Mouse (Mus musculus): ENCODE measurements around the gene Timp4. TPM values are rescaled to one million over a fixed set of nuclear protein-coding genes. Genes with fewer than 3 reads are reported as not detected.
A peak's percentile ranks its signal among the peaks of the same experiment; 100 is the strongest.

Gene Timp4
- total RNA-seq (2021) = 10 to 100 TPM; 27.9 to 29.4 TPM
- long read RNA-seq, experiment 1, full-length matches to known transcripts = 58 of 71 reads
- long read RNA-seq, experiment 1, partial matches to known transcripts = 0 of 71 reads
- long read RNA-seq, experiment 1, other reads (novel, unspliced or antisense) = 13 of 71 reads
- long read RNA-seq, experiment 2, full-length matches to known transcripts = 11 of 14 reads
- long read RNA-seq, experiment 2, partial matches to known transcripts = 0 of 14 reads
- long read RNA-seq, experiment 2, other reads (novel, unspliced or antisense) = 3 of 14 reads

DNA sequence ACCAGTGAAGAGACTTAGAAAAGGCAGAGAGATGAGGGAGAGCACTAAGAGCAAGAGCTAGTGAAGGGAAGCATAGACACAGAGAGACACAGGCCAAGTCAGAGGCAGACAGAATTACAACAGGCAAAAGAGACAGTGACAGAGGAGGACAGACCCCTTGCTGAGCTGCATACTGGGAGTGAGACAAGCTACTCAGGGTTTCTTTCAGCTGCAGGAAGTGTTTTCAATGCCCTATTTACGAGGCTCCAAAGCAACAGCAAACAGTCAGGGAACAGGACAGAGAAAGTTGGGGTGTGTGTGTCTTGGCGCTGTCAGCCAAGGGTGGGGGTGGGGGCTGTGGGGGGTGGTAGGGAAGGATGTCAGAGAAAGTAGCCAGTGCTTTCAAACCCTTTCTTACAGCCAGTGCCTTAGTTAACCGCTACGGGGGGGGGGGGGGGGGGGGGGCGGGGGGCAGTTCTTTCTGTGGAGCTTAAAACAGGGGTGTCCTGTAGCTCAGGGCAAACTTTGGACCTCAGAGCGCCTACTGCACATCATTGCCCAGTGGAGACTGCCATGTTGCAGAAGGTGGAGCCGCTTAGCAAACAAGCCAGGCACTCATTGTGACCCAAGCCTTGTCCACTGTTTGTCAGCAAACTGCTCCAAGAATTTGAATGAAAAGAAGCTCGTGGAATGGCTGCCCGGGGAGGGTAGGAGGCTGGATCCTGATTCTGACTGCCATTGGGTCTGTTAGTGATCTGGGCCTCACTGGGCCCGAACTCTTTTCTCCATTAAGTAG is at the start of gene Timp4:
Timp4 (minus strand) TSS at position 107 of the 775 bp plus-strand sequence.
- intact Hi-C loops (cut with DNase I) = no loop called here
- DNase-seq = no peak

DNA sequence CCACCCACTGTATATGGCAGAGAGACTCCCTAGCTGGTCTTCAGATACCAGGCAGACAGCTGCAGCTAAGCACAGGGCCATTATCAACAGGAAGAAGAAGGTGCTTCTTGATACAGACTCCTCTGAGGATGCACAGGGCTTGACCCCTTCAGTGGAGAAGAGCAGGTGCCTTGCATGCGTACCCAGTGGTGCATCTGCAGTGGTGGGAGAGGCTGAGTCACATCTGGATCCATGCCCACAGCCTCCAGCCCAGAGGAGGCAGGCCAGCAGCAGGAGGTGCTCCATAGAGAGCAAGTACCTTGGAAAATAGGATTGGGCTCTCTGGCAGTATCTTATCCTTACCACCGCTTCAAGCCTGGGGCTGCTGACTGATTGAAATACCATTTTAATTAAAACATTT is 41.9 kb upstream of the Timp4 start:
- no peak for DNase-seq
- intact Hi-C loops (cut with DNase I) = no loop called here

DNA sequence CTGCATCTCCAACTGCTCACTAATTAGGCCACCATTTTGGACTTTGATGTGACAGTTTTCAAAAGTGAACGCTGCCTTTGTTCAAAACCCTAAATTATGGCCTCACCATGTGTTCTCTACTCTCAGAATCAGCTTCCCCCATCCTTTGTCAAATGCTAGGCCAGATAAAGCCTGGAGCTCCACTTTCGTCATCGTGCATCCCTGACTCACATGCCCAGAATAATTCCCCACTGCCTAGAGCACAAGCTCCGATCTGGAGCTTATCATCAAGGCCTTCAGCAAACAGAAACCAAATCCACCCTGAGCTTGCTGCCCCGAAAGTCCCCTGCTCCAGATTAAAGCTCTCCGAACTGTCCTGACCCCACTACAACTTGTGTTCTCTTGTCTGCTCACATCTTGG is 40.6 kb upstream of the Timp4 start:
- intact Hi-C loops (cut with DNase I) = no loop called here
- no peak for DNase-seq

DNA sequence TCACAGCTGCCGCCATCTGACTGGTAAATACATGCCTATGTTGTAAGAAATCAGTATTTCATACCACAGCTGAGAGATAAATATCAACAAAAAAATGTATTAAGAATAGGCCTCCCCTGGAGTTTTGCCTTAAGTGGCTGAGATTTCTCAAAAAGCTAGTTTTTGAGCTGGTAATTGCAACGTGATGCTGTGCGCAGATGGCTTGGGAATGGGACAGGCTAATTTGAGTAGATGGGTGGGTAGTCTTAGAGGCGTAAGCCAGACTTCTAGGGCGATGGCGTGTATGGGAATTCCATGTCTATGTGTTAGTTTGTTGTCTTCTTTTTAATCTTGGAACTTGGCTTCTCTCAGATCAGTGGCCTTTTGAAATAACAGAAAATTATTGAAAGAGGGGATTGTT is 39.8 kb upstream of the Timp4 start:
- intact Hi-C loops (cut with DNase I) = no loop called here
- no peak for DNase-seq

DNA sequence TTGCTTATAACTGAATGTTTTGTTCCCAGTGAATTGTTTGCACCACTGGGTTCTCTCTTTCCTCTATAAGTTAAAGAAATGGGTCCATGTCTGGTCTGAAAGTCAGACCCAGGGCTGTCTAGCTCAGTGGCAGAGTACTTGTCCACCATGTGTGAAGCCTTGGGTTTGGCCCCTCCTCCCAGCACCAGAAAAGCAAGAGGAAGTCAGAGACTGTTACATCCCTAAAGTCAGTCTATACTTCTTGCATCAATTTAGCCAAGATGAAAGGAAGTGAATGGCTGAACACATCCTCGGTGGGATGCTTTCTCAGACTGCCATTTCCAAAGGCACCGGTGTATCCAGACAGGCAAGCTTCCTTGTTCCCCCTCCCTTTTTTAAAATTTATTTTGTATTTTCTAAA is 39.1 kb upstream of the Timp4 start:
- intact Hi-C loops (cut with DNase I) = no loop called here

DNA sequence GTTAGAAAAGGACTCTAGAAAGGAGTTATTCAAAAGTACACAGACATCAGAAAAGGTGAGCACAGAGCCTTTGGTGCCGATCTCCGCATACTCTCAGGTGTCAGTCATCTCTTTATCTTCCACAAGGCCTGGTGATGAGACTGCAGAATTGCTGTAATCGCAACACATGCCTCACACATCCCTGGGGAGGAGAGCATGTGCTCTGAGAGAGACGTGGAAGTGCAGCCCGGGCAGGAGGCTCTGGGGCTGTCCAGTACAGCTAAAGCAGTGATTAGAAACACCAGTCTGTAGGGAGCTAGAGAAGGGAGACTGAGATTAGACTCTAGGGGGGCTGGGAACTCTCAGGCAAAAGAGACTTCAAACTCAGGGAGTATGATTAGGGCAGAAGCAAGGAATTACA is 38.6 kb upstream of the Timp4 start:
- intact Hi-C loops (cut with DNase I) = no loop called here
- DNase-seq = no peak

More for the DNA sequence above, 39.1 kb upstream of the Timp4 start:
- DNase-seq = no peak

DNA sequence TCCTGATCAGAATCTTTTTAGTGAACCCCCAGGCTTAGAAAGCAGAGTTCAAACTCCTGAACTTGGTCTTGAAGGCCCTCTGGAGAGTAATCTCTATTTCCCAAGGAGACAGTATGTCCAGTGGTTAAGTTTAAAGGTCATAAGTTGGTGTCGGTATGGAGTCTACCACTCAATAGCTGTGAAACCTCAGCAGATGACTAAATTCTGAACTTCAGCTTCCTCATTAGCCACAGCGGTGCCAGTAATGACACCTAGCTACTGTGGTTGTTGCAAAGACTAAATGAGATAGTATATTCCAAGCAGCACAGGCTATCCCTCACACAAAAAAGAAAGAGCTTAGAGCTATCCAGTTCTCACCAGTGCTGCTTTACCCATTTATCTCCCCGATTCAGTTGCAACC is 36.2 kb upstream of the Timp4 start:
- intact Hi-C loops (cut with DNase I) = no loop called here
- DNase-seq = no peak

DNA sequence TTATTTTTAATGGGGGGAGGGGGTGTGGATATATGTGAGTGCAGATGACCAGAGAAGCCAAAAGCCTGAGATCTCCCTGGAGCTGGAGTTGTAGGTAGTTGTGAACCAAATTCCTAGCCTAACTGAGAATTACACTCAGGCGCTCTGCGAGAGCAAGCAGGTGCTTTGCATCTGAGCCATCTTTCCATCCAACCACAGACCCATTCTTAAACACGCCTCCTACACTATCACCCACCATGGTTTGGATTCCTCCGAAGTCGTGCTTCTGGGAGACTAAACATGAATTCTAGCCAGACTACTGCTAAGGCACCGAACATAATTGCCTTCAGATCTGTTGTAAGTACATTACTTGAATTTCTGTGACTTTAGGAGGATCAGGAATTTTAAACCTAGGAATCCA is 34.4 kb upstream of the Timp4 start:
- intact Hi-C loops (cut with DNase I) = no loop called here
- no peak for DNase-seq

DNA sequence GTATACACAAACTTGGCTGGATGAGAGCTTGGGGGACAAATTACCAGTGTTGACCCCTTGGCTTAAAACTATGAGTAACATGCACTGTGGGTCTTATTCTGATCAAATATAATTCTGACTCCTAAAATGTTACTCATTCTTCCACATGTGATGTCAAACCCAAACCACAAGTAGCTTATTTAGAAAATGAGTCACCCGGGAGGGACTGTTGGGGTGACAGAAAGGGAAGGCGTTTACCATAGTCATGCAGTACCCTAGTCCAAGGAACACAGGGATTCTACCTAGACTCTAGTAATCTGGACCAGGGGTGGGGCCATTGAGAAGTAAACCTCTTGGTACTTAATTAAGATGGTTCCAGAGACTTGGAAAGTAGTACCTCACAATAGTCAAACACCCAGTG is 32.1 kb upstream of the Timp4 start:
- intact Hi-C loops (cut with DNase I) = no loop called here

DNA sequence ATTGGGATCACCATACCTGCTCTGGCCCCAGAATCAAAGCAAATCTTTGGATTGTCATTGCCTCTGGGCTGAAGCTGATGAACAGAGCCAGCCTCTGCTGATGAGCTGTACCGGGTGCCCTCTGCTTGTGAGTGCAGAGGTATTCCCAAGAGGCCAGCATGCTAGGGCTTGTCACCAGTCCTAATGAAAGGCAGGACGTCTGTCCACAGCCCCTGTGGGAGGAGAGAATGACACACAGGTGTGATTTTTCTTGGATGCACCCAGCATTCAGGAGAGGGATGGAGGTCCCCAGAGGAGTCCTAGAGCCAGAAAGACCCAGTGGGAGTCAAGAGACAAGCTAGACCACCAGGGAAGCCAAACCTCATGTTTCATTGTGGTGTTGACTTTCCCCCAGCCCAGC is 27.6 kb upstream of the Timp4 start:
- intact Hi-C loops (cut with DNase I) = no loop called here
- no peak for DNase-seq

More for the DNA sequence above, 32.1 kb upstream of the Timp4 start:
- DNase-seq = no peak

DNA sequence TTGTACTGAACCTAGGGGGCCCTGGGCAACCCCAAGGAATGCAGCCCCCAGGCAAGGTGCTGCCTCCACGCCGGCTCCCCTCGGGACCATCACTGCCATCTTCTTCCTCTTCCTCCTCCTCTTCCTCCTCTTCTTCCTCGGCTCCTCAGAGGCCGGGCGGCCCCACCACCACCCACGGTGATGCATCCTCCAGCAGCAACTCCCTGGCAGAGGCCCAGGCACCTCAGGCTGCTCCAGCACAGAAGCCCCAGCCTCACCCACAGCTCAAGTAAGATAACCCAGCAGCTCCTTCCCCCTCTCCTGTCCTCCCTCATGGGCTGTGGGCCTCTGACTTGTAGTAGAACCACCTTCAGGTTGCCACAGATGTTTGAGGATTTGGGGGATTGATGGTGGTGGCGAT is 26.1 kb upstream of the Timp4 start:
- intact Hi-C loops (cut with DNase I) = no loop called here
- DNase-seq = no peak

DNA sequence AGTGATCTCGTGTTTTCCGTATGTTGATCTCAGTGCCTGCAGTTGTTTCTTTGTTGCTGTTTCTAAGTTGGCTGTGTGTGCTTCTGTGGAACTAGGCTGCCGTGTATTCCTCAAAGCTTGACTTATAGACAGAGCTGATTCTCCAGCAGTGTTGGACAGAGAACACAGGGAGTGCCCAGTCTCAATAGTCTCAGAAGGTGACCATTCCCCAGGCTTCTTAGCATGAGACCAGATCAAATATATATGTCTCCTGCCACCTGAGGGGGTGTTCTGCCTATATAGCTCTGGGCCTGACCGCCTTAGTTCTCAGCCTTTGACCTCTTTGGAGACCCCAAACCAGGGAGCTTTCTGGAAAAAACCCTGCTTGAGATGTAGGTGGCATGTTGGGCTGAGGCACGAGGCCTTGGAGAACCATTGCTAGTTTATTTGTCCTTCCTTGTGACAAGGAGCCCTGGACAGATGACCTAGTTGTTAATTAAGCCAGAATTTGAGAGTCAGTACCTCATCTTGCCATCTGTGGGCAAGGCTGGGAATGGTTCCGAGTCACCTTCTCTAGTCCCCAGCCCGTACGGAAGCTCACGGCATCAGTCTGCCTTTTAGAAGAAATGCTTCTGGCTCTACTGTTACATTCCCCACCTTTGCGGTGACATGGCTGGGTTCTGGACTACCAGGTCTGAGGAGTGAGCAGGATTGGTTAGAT is 23.3 kb upstream of the Timp4 start:
- DNase-seq = no peak
- intact Hi-C loops (cut with DNase I) = no loop called here

DNA sequence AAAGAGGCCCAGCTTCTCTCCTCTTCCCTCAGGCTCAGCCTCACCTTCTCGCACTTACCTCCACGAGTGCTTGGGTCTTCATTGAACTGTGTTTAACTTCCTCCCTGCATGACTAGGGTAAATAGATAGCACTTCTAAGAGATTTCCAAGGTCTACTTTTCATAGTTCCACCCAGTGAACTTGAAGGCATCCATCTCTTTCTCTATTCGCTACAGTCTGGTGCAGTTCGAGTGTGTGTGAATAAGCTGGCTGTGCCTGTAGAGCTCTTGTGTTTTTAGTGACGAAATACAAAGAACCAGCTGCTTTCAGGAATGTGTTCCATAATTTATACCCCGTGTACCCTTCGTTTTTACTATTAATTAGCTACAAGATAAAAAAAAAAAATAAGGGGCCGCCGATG is 22.7 kb upstream of the Timp4 start:
- intact Hi-C loops (cut with DNase I) = no loop called here
- DNase-seq = no peak

DNA sequence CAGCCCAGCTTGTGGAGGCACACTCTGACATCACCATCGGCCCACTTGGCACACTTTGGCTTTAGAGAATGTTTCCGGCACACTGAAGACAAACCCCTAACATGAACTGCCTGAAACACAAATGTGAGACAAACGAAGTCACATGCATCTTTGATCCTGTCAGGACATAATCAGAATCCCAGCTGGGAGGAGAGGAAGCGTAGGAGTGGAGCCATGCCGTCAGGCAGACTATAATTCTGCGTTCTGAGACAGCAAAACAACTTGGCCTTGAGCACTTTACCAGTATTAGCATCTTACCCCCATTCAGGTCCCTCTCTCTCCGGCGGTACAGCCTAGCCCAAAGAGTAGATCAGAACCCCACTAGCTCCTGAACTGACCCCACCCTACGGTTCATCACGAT is 21.3 kb upstream of the Timp4 start:
- peak; percentile 28 to 48 for DNase-seq
- intact Hi-C loops (cut with DNase I) = no loop called here

DNA sequence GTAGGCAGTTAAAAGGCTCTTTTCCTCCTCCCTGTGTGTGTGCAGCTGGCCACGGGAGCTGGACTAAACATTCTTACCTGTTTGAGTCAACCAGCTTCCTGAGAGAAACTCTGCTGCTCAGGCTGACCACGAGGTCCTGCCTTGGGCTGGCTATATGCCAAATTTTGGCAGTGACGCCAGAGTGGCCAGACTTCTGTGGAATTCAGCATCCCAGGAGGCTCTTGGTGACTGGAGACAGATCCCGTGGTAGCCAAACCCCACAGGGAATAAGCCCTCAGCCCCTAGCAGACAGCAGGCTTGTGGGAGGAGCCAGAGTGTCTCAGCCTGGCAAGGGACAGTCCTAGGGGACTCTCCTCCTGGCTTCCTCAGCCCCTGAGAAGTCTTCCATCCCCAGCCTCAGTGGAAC is 19.9 kb upstream of the Timp4 start:
- peak; percentile 64 to 67 for DNase-seq
- intact Hi-C loops (cut with DNase I) = loop anchor here (2.0 kb wide), 2 partner anchors 75 to 89 kb away; partner anchors contain the start of gene Pparg

DNA sequence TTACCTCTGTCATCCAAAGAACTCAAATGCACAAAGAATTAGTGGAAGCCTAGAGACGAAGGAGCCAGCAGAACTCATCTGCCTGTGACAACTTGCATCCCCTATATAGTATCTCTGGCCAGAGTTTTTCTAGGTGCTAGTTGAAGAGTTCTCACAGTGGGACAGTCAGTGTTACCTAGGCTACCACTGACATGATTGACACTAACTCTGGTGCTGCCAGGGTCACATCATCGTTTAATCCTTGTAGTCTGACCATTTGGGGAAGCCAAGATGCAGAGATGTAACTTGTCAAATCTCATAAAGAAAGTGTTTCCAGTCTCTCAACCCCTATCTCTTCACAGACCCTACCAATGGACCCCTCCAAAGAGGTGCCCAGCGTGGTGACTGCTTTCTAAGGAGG is 19.3 kb upstream of the Timp4 start:
- intact Hi-C loops (cut with DNase I) = loop anchor here (2.0 kb wide), 2 partner anchors 75 to 89 kb away; partner anchors contain the start of gene Pparg

DNA sequence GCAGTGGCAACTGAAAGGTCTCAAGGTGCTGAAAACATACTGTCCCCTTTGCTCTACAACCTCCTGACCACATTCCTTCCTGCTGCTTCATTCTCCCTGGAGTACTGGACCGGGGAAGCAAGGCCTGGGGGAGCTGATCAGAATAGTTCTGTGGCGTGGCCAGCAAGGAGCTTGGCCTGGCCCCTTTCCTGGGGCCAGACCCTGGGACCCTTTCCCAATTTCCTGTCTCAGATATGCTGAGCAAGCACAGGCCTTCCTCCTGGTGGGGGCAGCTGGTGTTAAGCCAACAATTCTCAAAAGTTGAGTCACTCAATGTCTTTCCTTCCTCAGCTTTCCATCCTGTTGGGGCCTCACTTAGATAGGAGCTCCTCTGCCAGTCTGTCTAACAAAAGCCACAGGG is 18.1 kb upstream of the Timp4 start:
- intact Hi-C loops (cut with DNase I) = loop anchor here (2.0 kb wide), 2 partner anchors 77 to 91 kb away; partner anchors contain the start of gene Pparg
- DNase-seq = peak; percentile 30 to 44

More for the DNA sequence above, 19.3 kb upstream of the Timp4 start:
- no peak for DNase-seq

DNA sequence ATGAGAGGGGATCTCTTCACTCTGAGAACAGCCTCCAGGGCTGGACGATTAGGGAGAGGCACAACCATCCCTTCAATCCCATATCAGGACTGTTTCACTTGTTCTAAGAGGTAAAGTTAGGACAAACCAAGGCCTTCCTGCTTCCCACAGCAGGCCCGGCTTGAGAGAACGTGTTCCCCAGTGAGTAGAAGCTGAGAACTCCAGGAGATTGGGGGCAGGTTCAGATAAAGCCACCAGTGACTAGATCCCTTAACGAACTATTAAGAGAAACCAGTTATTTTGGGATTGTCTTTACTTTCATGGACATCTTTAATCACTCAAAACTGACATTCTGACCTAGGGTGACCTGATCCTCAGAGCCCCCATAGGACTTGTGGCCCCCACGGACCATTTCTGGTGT is 17.6 kb upstream of the Timp4 start:
- intact Hi-C loops (cut with DNase I) = loop anchor here (5.0 to 10.0 kb wide), 2 partner anchors 225 to 342 kb away; no protein-coding TSS in a partner anchor
- no peak for DNase-seq

DNA sequence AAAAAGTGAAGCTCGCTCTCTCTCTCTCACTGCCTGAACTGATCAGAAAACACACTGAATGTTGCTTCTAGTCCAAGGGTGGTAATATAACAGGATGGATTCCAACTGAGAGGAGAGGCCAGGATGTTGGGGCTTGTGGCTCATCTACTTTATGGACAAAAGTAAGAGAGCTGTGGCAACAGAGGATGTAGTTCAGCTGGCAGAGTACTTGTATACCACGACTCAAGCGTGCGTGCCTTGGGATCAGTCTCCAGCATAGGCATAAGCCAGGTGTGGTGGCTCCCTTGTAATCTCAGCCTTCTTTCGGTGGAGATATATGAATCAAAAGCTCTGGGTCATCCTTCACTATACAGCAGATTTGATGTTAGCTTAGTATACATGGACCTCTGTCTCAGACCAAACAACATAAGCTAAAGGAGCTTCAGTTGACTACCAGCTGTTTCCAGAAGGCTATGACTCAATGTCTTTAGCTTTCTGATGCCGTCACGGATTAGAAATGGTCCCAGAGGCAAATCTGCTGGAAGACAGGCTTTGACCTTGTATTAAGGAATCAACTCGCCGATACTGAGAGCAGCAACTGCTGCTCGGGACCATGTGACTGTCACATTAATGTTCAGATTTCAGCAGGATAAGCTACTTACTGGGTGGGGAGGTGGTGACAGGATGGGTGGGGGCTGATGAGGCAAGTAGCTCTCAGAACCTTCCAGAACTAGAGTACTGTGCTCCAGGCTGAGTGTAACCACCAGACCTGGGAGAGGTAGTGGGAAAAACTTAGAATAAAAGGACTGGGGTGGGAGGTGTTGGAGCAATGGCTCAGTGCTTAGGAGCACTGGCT is 16.8 kb upstream of the Timp4 start:
- intact Hi-C loops (cut with DNase I) = loop anchor here (1.0 to 10.0 kb wide), 4 partner anchors 94 to 341 kb away; no protein-coding TSS in a partner anchor
- no peak for DNase-seq

DNA sequence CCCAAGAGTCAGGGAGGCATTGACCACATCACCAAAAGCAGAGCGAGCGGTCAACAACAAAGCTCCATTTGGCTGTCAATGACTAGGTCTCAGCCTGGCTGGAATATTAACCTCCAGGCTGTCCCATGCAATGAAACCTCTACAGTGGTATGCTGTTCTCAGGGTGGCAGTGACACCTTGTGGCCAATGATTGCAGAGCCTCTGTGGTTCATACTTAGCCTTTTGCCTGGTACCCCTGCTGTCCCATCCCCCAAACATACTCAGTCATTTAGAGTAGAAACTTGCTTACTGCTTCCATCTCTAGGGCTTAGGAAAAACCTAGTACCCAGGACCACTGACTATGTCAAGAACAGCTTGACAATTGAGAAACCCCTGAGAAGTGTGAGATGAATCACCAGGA is 15.9 kb upstream of the Timp4 start:
- intact Hi-C loops (cut with DNase I) = loop anchor here (1.0 to 10.0 kb wide), 4 partner anchors 94 to 341 kb away; no protein-coding TSS in a partner anchor

More for the DNA sequence above, 15.9 kb upstream of the Timp4 start:
- DNase-seq = peak; percentile 81 to 85

Measured in heart, postnatal 14 days (tissue).